Mouse (Mus musculus) limb, embryonic 13.5 days (tissue): Measurements from ENCODE around the gene Ccdc60. TPM values are rescaled to one million over a fixed set of nuclear protein-coding genes. Genes with fewer than 3 reads are reported as not detected.

Source experiments
- ATAC-seq: fragments of 200-750 bp; cut with Nextera tagmentation; 2 replicates; pipeline ENCODE4 v1.8.0; 2017; ENCODE audit warnings: low read depth, moderate number of reproducible peaks, moderate TSS enrichment; ENCODE audit not compliant: low FRiP score
- H3K27ac ChIP-seq: fragments of 300-500 bp; sonication (generic); 2 replicates; pipeline ENCODE4 v1.5.1; 2015; ENCODE audit warnings: inconsistent platforms, mild to moderate bottlenecking, moderate library complexity
- H3K27me3 ChIP-seq: fragments of 300-500 bp; sonication (generic); 2 replicates; pipeline ENCODE4 v1.6.1; 2015; ENCODE audit warnings: mild to moderate bottlenecking, inconsistent platforms
- H3K36me3 ChIP-seq: fragments of 300-500 bp; sonication (generic); 2 replicates; pipeline ENCODE4 v1.6.1; 2015; ENCODE audit warnings: inconsistent platforms, mild to moderate bottlenecking, moderate library complexity
- H3K4me1 ChIP-seq: fragments of 300-500 bp; sonication (generic); 2 replicates; pipeline ENCODE4 v1.6.1; 2015; ENCODE audit warnings: inconsistent platforms
- H3K4me2 ChIP-seq: fragments of 300-500 bp; sonication (generic); replicated peaks from 2 replicates; pipeline ENCODE4 v1.6.1; 2015; ENCODE audit warnings: inconsistent platforms, mild to moderate bottlenecking, moderate library complexity
- H3K4me3 ChIP-seq: fragments of 300-500 bp; sonication (generic); 2 replicates; pipeline ENCODE4 v1.5.1; 2015; ENCODE audit warnings: moderate library complexity, mild to moderate bottlenecking, inconsistent platforms
- H3K9ac ChIP-seq: fragments of 300-500 bp; sonication (generic); 2 replicates; pipeline ENCODE4 v1.6.1; 2015; ENCODE audit warnings: mild to moderate bottlenecking, inconsistent platforms
- H3K9me3 ChIP-seq: fragments of 300-500 bp; sonication (generic); 2 replicates; pipeline ENCODE4 v1.6.1; 2016; ENCODE audit warnings: inconsistent platforms
- WGBS: fragments of 180-500 bp; shearing (Covaris S2); methylation state at CpG from one replicate; pipeline ENCODE4 v1.1.7; 2015; 5-methylcytosine and 5-hydroxymethylcytosine counted together
- polyA plus RNA-seq: library from polyadenylated mRNA; unstranded; fragments of >200 nt; fragmentation: Nextera tagmentation; extraction: Ambion mirVana; gene quantifications from 2 replicates; pipeline ENCODE4 v1.2.1, GENCODE M21; 2015

Ccdc60 gene
- polyA plus RNA-seq, 1 experiment from 2014 or later: 1.4 TPM

DNA sequence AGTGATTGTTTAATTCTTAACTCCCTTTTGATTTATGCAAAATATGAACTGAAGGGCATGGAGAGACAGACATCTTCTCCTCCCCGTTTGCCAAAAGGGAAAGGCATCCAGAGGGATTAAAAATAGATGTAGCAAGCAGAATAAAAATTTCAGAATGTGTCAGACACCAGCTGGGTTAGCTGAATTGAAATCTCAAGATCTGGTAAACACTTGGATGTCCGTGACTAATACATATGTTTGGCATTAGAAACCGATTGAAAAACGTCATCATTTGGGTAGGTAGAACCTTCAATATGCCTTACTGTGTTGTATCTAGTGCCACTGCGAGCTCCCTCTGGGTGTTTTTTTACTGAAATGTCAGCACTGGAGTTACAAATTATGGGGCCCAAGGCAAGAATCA, 4.7 kb upstream of the Ccdc60 start:
- 69% methylated on average over 5 of the region's 5 CpGs for WGBS
- no peaks in the 10 kb centered on the region for H3K36me3 ChIP-seq
- H3K4me2 ChIP-seq: no peak overlapping the region

DNA sequence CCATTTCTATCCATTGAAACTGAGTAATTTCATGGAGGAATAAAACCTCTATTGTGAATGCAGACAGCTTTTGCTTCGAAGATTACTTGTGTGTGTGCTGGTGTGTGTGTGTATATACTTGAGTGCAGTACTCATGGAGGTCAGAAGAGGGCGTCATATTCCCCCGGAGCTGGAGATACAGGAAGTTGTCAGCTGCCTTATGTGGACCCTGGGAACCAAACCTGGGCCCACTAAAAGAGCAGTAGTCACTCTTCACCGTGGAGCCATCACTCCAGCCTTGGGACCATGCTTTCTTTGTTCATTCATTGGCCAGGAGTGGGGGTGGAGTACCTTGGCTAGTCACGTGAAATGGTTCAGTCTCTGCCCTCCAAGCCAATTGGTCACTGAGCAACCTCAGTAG, 1.8 kb upstream of the Ccdc60 start:
- 0 out of 2 replicates have a peak, but pooled peaks cover 6% of the 10 kb centered on the region for H3K27me3 ChIP-seq
- no peaks in the 10 kb centered on the region for H3K9me3 ChIP-seq
- 84% methylated on average over 5 of the region's 5 CpGs for WGBS
- no peak overlapping the region for H3K4me2 ChIP-seq
- H3K9ac ChIP-seq: no peak overlapping the region
- ATAC-seq: no peak
- no peaks in the 10 kb centered on the region for H3K36me3 ChIP-seq
- H3K27ac ChIP-seq: no peak overlapping the region
- peaks cover 35% of the 10 kb centered on the region for H3K4me1 ChIP-seq
- no peak overlapping the region for H3K4me3 ChIP-seq

More for the DNA sequence above, 4.7 kb upstream of the Ccdc60 start:
- Histone ChIP-seq H3K4me1 (peaks cover 24% of the 10 kb centered on the region), H3K4me3 (no peak overlapping the region), H3K9me3 (peaks cover 8% of the 10 kb centered on the region; the same call in 1 of the 2 replicates), H3K9ac (no peak overlapping the region), H3K27me3 (0 out of 2 replicates have a peak, but pooled peaks cover 6% of the 10 kb centered on the region), H3K27ac (no peak overlapping the region)
- no peak for ATAC-seq

DNA sequence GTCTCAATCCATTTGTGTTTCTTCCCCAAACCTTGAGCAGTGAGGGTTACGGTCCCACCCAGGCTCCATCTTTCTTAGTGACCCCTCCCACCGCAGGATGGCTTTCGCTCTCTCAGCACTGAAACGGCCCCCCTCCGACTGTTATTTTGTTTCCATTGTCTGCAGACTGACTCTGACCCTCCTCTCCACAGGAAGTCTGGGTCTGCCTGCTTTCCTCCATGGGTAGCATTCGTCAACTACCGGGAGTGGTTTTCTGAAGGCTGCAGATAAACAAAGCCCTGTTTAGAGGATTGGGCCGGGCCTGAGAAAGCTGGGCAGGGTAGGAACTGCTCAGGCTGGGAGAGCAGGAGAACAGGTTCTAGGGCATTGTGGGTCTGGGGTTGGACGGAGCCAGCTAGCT, 1.1 kb upstream of the Ccdc60 start:
- 0 out of 2 replicates have a peak, but pooled peaks have one; percentile 9 for ATAC-seq
- H3K4me3 ChIP-seq: no peak overlapping the region; the same call in 1 of the 2 replicates
- 11% methylated on average over 9 of the region's 9 CpGs for WGBS

DNA sequence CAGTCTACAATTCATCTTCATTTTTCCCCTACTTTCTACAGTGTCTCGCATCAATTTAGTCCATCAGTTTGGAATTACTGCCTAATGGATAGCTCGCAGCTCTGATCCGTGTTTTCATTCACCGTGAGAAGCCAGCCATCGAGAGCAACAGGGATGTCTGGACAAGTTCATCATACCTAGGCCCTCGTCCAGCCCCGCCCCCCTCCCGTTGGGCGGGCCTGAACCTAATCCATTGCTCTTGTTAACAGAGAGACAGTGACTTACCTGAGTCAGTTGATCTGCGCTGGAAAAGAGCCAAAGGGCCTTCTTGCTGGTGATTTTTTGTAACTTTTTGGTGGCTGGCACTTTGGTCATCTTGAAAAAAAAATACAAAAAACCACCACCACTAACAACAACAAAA, 602 bp downstream of the Ccdc60 start:
- H3K9ac ChIP-seq: no peak overlapping the region
- H3K9me3 ChIP-seq: no peaks in the 10 kb centered on the region
- H3K27ac ChIP-seq: no peak overlapping the region
- peak overlapping the region; percentile 56 for H3K4me2 ChIP-seq
- H3K36me3 ChIP-seq: no peaks in the 10 kb centered on the region
- H3K27me3 ChIP-seq: 0 out of 2 replicates have a peak, but pooled peaks cover 6% of the 10 kb centered on the region
- H3K4me3 ChIP-seq: peak overlapping the region; percentile 22; the same call in 1 of the 2 replicates
- WGBS: 48% methylated on average over 10 of the region's 10 CpGs
- no peak for ATAC-seq
- H3K4me1 ChIP-seq: peaks cover 38% of the 10 kb centered on the region

More for the DNA sequence above, 1.1 kb upstream of the Ccdc60 start:
- Histone ChIP-seq H3K9ac (no peak overlapping the region), H3K27ac (no peak overlapping the region), H3K9me3 (no peaks in the 10 kb centered on the region), H3K36me3 (no peaks in the 10 kb centered on the region), H3K4me1 (peaks cover 38% of the 10 kb centered on the region), H3K4me2 (peak overlapping the region; percentile 56), H3K27me3 (0 out of 2 replicates have a peak, but pooled peaks cover 6% of the 10 kb centered on the region)

DNA sequence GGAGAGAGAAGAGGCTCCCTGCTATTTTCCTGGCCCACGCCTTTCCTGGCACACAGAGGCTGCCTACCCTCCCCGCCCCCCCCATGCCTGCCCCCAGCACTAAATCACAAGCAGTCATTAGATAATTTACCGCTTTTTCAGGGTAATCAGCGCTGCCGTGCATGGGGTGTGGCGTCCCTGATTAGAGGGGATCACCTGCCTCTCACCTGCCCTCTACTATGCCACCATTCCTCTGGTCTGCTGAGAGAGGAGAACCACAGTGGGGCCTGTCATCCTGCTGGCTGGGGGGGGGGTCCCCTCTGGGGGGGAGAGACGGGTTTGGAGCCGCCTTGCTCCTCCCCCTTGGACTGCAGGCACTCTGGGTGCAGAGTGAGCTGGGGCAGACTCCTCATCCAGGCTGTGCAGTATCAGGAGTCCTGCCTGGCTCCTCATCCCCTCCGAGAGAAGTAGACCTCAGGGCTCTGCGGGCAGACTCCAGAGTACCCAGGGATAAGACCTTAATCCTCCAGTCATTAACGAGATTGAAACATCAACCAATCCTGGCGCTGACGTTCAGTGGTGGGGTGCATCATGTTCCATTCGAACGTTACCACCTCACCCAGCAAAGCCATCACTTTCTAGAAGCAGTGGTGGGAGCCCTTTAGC, 3.1 kb downstream of the Ccdc60 start:
- no peaks in the 10 kb centered on the region for H3K9me3 ChIP-seq
- H3K9ac ChIP-seq: no peak overlapping the region
- no peak overlapping the region for H3K27ac ChIP-seq
- 26% methylated on average over 14 of the region's 15 CpGs for WGBS
- H3K4me1 ChIP-seq: peaks cover 31% of the 10 kb centered on the region
- H3K36me3 ChIP-seq: no peaks in the 10 kb centered on the region
- 0 out of 2 replicates have a peak overlapping the region, but pooled peaks have one; percentile 19 for H3K4me2 ChIP-seq
- no peak for ATAC-seq
- 0 out of 2 replicates have a peak, but pooled peaks cover 6% of the 10 kb centered on the region for H3K27me3 ChIP-seq
- no peak overlapping the region for H3K4me3 ChIP-seq

DNA sequence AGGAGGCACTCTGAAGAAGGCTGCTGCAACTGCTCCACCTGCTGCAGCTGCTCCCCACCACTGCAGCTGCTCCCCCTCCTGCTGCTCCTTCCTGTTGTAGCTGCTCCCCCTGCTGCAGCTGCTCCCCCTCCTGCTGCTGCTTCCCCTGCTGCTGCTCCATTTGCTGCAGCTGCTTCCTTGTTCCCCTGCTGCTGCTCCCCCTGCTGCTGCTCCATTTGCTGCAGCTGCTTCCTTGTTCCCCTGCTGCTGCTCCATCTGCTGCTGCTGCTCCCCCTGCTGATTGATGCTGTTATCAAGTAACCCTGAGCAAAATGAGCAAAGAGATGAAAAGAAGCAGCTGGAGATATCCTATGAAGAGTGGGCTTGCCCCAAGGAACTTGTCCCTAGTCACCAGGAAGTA, 8.3 kb downstream of the Ccdc60 start:
- H3K9me3 ChIP-seq: peaks cover 12% of the 10 kb centered on the region
- no peak overlapping the region for H3K4me3 ChIP-seq
- no peak overlapping the region for H3K4me2 ChIP-seq
- peaks cover 2% of the 10 kb centered on the region for H3K4me1 ChIP-seq
- H3K36me3 ChIP-seq: no peaks in the 10 kb centered on the region
- H3K9ac ChIP-seq: no peak overlapping the region
- H3K27me3 ChIP-seq: no peaks in the 10 kb centered on the region
- no peak for ATAC-seq
- no peak overlapping the region for H3K27ac ChIP-seq

DNA sequence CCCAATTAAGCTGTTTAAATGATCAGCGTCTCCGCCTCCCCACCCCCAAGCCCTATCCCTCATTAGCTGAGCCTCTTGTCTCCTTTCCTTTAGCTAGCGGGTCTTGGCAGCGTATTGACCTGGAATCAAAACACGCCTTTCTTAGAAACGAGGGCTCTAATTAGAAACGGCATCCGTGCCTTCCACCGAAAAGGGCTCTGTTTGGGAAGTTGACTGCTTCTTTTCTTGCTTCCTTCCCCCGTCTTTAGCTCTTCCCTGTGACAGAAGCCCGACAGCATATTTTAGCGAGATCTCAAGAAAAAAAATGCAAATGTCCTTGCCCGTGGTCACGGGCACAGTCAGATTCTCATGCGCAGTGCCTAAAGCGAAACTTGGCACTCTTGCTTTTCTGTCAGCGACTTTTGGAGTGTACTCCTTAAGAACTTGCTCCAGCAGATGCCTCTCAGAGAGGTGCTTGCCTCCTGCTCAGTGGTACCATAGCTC, 10.3 kb downstream of the Ccdc60 start:
- Histone ChIP-seq H3K4me1 (peaks cover 12% of the 10 kb centered on the region), H3K4me2 (no peak overlapping the region), H3K4me3 (no peak overlapping the region), H3K36me3 (no peaks in the 10 kb centered on the region), H3K9me3 (peaks cover 12% of the 10 kb centered on the region), H3K27me3 (no peaks in the 10 kb centered on the region), H3K27ac (no peak overlapping the region), H3K9ac (no peak overlapping the region)
- no peak for ATAC-seq
- 81% methylated on average over 17 of the region's 17 CpGs for WGBS

DNA sequence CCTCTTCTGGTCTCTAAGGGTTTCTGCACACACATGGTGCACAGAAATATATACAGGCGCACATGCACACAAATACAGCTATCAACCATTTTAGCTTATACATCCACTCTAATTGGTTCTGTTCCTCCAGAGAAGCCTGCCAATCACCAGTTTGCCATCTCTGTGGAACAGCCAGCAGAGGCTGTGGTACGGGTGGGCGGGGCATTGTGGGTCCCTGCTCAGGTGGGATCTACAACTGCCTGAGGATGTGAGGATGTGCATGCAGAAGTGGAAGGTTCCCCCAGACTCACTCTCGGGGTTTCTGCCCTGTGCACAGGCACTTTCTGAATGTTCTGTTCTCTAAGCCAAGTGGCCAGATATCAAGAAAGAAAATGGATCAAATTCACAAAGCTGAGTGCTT, 10.8 kb downstream of the Ccdc60 start:
- Histone ChIP-seq H3K27me3 (no peaks in the 10 kb centered on the region), H3K4me1 (peaks cover 12% of the 10 kb centered on the region), H3K4me2 (no peak overlapping the region), H3K4me3 (no peak overlapping the region), H3K36me3 (no peaks in the 10 kb centered on the region), H3K27ac (no peak overlapping the region), H3K9ac (no peak overlapping the region), H3K9me3 (peaks cover 12% of the 10 kb centered on the region)
- ATAC-seq: no peak
- 91% methylated on average over 4 of the region's 4 CpGs for WGBS

DNA sequence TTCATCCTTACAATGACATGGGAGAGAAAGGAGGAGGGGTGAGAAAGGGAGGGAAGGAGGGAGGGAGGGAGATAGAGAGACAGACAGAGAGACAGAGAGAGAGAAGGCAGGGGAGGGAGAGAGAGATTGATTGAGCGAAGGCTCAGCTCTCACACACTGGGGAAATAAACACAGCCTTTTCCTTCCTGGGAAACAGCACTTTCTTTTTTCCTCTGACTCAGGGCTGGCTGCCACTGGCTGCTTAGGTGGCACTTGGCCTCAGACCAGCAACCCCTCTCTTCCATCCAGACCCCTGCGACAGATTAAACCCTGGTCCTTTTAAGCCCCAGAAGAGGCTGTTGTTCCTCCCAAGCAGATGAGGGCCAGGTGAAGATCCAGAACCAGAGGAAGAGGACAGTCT, 14.0 kb downstream of the Ccdc60 start:
- 58% methylated on average over 2 of the region's 2 CpGs for WGBS
- Histone ChIP-seq H3K36me3 (no peaks in the 10 kb centered on the region), H3K27ac (no peak overlapping the region), H3K4me3 (no peak overlapping the region), H3K9me3 (peaks cover 12% of the 10 kb centered on the region), H3K4me2 (no peak overlapping the region), H3K9ac (no peak overlapping the region), H3K4me1 (peaks cover 17% of the 10 kb centered on the region), H3K27me3 (no peaks in the 10 kb centered on the region)
- ATAC-seq: no peak

DNA sequence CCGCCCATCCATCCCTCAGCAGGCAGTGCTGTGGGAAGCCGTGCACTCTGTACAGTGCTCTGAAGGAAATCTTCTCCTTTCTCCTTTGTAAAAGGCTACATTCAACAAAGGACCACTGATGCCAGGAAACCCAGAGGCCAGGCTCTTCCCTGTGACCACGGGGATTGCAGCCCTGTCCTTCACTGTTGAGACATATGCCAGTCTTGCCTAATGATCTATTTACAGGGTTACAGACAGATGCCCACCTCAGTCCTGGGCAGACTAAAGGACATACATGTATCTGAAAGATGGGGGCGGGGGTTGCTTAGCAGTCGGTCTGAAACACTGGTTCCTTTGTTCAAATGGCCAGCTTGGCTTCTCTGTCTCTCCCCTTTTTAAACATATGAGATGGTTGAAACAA, 14.4 kb downstream of the Ccdc60 start:
- H3K36me3 ChIP-seq: no peaks in the 10 kb centered on the region
- H3K9me3 ChIP-seq: peaks cover 12% of the 10 kb centered on the region
- ATAC-seq: no peak
- no peak overlapping the region for H3K4me2 ChIP-seq
- WGBS: 68% methylated on average over 5 of the region's 5 CpGs
- no peak overlapping the region for H3K27ac ChIP-seq
- H3K4me1 ChIP-seq: peaks cover 22% of the 10 kb centered on the region
- H3K9ac ChIP-seq: no peak overlapping the region
- H3K27me3 ChIP-seq: no peaks in the 10 kb centered on the region
- no peak overlapping the region for H3K4me3 ChIP-seq

DNA sequence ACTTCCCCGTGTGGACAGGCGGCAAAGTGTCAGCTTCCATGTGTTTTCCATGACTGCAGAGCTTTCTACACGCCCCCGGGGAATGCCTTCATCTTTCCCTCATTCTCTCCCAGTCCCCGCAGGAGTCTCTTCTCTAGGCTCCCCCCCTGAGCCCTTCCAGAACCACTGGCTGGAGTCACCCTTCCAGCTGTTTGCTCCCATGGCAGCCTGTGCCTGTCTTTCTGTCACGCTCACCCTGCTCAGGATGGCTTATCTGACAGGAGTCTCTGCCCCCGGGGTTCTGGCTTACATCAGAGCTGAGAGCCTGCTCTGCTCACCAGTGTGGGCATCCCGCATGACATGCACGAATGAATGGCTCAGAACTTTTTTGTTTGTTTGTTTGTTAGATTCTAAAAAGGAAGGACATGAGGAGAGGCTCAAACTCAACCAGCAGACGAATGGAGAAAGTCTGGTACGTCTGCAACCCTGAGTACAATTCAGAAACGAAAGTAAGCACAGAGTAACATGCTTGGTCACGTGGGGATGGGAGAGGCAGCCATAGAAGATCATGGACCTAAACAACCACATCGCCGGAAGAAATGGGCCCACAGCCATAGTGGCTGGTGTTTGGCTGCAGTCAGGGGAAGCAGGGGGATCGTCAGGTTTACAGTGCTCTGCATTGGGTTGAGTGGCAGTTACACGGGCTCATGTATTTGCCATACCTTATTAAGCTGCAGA, 17.1 kb downstream of the Ccdc60 start:
- ATAC-seq: no peak
- peaks cover 30% of the 10 kb centered on the region for H3K4me1 ChIP-seq
- 0 out of 2 replicates have a peak, but pooled peaks cover 4% of the 10 kb centered on the region for H3K9me3 ChIP-seq
- no peak overlapping the region for H3K4me2 ChIP-seq
- 49% methylated on average over 17 of the region's 17 CpGs for WGBS
- H3K27me3 ChIP-seq: no peaks in the 10 kb centered on the region
- H3K36me3 ChIP-seq: no peaks in the 10 kb centered on the region
- H3K9ac ChIP-seq: no peak overlapping the region
- no peak overlapping the region for H3K4me3 ChIP-seq
- H3K27ac ChIP-seq: no peak overlapping the region
